Mouse (Mus musculus) left cerebral cortex, adult 2 months (tissue): Measurements from ENCODE around the gene Fam49a. TPM values are rescaled to one million over a fixed set of nuclear protein-coding genes. Genes with fewer than 3 reads are reported as not detected.

ENCODE experiments used
- DNase-seq, 2 experiments: peaks; one replicate each; pipeline ENCODE4 v3.0.0; 2021 to 2022; ENCODE audit warnings: low spot score in 2 of 2, mixed read lengths in 1 of 2; ENCODE audit errors: extremely low spot score in 1 of 2
- H3K27ac ChIP-seq: fragments of 200-600 bp; 2 replicates; pipeline ENCODE4 v1.8.1; 2022
- H3K4me3 ChIP-seq: fragments of 200-600 bp; 2 replicates; pipeline ENCODE4 v1.8.1; 2022
- CTCF ChIP-seq: fragments of 200-600 bp; IDR thresholded peaks from 2 replicates; pipeline ENCODE4 v1.8.1; 2022; ENCODE audit warnings: antibody characterized with exemption, mild to moderate bottlenecking, moderate library complexity
- intact Hi-C: fragments of 180-260 bp; cut with DNase I; formaldehyde crosslinking; loops from one replicate; pipeline ENCODE4 v1.15.1; 2025
- total RNA-seq, 2 experiments: library from RNA; stranded (reverse); gene quantifications; 2 replicates each; pipeline ENCODE4 v1.2.3; 2021

Fam49a gene
- total RNA-seq, 2 experiments from 2014 or later, result 174 to 176 TPM

DNA sequence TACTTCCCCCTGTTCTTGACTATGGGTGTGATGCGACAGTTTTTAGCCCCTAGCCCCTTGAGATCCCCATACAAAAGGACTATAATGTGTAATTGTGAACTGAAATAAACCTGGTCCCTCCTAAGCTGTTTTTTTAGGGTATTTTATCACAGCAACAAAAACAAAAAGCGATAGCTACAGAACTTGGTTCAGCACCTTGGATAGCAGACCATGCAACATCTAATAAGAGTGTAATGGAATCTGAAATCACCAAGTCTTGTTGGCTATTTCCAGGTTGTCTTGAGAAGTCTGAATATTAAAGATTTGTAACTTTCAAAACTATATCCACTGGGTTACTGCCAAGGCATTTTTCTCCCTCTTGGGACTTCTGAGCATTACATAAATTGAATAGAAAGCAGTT, 117.1 kb downstream of the Fam49a start:
- no peak for TF ChIP-seq CTCF
- intact Hi-C loops, result no loop called here
- Histone ChIP-seq H3K4me3 (no peak overlapping the region), H3K27ac (no peak overlapping the region)
- DNase-seq, result no peak

DNA sequence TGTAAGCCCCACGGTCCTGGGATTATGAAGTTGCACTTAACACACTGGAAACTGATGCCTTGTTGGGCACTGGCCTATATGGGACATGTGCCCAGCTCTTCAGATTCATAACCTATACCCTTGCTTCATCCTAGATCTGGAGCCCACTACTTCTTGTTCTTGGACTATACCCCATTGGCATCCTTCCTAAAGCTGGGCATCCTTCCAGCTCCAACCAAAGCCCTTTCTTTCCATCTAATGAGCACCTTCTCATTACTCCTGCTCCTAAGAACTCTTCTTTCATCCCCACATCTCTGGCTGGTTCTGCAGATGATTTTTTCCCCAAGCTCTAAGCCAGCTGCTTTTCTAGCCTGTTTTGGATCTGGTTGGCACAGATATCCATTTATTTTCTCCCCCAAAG, 127.3 kb downstream of the Fam49a start:
- intact Hi-C loops, result no loop called here
- TF ChIP-seq CTCF, result no peak
- no peak overlapping the region for H3K4me3 ChIP-seq
- no peak for DNase-seq
- H3K27ac ChIP-seq, result peak overlapping the region; percentile 15; the same call in 1 of the 2 replicates

DNA sequence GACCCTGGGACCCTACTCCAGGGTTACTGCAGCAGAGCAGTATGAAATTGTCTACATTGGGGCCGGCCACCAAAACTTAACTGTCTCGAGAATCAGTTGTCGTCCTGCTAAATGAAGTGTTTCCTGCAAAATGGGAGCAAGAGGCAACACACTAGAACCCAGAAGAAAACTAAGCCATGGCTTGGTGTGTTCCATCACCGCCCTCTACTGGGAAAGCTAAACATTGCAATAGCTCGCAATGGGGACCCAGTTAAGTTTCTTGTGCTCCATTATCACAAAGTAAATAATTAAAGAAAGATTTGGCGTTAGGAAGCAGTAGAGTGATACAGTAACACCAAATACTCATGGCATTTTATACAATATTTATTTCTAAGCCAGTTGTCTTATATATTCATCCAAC, 134.3 kb downstream of the Fam49a start:
- peak; percentile 56 to 71 for DNase-seq
- H3K4me3 ChIP-seq, result no peak overlapping the region
- intact Hi-C loops, result loop anchor here (1.0 kb wide), 1 partner anchor 73 kb away; no protein-coding TSS in a partner anchor
- peak; percentile 84 for TF ChIP-seq CTCF
- no peak overlapping the region for H3K27ac ChIP-seq

DNA sequence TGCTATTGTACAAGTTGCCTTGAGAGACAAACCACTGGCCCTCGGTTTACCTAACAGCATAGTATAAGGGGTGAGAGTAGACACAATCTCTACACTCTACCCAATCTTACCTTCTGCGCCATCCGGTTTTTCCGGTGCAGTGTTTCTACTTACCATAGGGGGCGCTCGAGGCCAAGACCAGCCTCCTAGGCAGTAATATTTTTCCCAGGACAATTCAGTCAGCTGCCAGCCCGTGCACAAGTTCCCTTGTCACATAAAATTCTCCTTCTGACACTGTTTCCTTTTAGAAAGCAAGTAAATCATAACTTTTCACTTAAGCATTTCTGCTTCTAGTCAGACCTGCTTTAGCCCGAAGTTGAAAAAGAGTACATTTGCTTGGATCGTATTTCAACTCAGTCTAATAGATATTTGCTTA, 139.1 kb downstream of the Fam49a start:
- peak; percentile 83 for TF ChIP-seq CTCF
- intact Hi-C loops, result no loop called here
- Histone ChIP-seq H3K27ac (no peak overlapping the region), H3K4me3 (peak overlapping the region; percentile 22)
- DNase-seq, result peak; percentile 26 to 60

DNA sequence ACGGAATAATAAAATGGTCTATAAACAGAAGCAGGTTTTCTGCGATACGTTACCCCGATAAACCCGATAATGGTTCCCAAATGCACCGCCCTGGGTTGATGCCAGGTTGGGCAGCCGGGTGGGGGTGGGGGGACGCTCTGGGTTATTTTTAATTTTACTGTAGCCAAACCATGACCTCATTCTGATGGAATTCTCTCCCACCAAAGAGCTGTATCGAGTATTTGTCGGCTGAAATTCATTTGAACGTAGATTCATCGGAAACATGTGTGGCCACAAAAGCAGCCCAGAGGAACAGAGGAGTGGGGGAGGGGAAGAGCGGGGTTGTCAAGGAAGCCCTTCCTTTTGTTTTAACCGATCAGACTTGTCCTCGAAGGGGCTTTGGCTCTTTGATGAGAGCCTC, 139.6 kb downstream of the Fam49a start:
- peak overlapping the region; percentile 22 for H3K4me3 ChIP-seq
- H3K27ac ChIP-seq, result no peak overlapping the region
- no peak for TF ChIP-seq CTCF
- no peak for DNase-seq
- intact Hi-C loops, result no loop called here

DNA sequence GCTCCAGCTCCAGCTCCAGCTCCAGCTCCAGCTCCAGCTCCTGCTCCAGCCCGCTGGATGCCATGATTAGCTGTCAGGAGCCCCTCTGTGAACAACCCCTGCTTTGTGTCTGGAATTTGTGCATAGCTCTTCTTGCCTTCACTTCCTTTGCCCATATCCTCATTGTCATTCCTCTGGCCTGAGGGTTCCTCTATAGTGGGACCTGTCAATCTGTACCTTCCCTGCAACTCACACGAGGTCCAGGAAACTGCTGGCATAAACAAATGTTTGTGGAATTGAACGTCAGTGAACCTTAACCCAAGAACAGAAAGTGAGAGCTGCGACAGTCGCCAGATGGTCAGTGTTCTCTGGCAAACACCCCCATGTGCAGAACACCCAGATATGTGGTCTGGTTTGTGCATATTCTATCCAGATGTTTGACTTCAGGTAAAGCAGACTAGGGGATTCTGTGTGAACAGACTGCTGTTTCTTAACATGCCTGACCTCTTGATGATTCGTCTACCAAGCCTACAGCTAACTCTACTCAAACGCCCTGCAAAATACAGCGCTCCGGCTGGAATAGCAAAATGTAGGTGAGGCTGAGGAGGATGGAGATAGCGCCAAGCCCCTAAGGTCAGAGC, 143.7 kb downstream of the Fam49a start:
- DNase-seq, result no peak
- intact Hi-C loops, result no loop called here

DNA sequence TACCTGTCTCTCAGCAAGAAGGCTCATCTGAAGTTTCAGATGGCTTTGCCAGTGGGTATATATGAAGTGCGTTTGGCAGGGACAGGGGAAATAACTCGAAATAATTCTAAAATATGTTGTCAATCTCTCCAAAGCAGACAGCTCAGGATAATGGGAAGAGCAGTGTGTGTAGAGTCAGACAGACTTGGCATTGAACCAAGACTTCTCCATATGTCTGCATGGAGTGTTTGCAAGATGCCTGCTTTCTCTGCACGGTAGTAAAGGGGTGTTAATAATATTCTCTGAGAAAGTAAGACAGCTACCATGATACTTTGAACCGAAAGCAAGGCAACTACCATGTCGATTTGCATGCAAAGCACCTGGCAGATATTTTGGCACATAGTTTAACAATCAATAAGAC, 147.1 kb downstream of the Fam49a start:
- no peak for TF ChIP-seq CTCF
- intact Hi-C loops, result no loop called here
- no peak overlapping the region for H3K27ac ChIP-seq
- DNase-seq, result no peak
- H3K4me3 ChIP-seq, result no peak overlapping the region

More for the DNA sequence above, 143.7 kb downstream of the Fam49a start:
- TF ChIP-seq CTCF, result no peak
- Histone ChIP-seq H3K27ac (no peak overlapping the region), H3K4me3 (no peak overlapping the region)

DNA sequence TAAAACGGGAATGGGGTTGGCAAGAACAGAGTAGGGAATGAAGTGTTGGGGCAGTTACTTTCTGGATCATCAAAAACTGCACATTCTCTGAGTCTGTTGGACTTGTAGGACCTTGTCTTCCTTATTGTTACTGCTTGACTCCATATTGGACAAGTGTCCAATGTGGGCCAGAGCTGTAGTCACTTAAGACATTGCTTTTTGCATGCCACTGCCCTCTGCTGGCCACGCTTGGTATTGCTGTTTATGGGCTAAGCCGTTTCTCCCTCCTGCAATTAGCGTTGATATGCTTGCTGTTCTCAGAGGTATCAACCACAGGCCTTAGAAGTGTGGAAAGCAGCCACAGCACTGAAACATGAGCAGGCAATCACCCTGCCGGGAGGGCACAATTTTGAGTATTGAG, 150.7 kb downstream of the Fam49a start:
- intact Hi-C loops, result loop anchor here (5.0 kb wide), 1 partner anchor 235 kb away; no protein-coding TSS in a partner anchor
- Histone ChIP-seq H3K27ac (no peak overlapping the region), H3K4me3 (no peak overlapping the region)
- TF ChIP-seq CTCF, result peak; percentile 95
- peak; percentile 61 to 81 for DNase-seq

DNA sequence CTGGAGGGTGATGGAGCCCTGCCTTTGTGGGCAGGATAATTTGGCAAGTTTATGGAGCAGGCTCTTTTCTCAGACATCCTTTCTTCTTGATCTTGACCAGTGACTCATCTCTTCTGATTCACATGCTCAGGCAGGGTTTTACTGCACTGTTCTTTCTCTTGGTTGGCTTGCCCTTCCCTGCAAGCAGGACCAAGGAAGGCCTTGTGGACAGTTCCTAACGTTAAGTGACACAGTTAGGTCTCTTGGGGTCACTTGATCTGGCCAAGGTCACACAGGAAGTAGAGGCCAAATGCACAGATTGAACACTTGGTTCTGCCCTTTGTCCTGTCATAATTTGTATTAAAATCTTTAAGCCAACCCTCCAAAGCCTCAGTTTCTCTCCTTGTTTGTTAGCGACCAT, 158.5 kb downstream of the Fam49a start:
- intact Hi-C loops, result loop anchor here (2.0 kb wide), 1 partner anchor 202 kb away; no protein-coding TSS in a partner anchor
- DNase-seq, result no peak
- H3K27ac ChIP-seq, result no peak overlapping the region
- H3K4me3 ChIP-seq, result no peak overlapping the region
- TF ChIP-seq CTCF, result no peak

DNA sequence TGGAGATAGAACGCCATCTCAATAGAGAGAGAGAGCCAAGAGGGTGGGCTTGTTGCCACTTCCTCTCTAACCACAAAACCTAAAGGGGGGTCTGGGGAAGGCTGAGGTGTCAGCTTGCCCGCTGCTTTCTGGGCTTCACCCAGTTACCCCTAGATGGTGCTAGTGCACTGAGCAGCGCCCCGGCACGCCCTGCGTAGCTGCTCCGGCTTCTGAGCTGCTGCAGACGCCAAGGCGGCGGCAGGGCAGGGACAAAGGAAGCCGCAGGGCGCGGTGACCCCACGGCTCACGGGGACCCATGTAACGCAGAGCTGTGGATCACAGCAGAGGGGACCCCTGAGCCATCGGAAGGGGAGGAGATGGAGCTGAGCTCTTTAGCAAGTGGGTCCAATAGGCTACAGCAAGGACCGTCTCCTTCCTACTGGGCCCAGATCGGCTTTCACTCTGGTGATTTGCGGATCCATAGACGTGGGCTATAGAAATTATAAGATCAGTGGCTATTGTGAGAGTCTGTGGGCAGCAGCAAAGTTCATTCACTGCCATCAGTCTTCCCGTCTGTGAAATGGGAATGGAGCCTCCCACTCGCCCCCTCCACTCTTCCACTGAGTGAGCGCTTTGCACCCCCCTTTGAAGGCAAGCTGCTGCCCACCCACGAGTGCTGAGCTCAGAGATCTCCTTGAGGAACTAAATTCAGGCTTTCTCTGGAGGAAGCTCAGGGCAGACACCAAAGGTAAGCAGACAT, 159.1 kb downstream of the Fam49a start:
- DNase-seq, result peak; percentile 83 to 84
- intact Hi-C loops, result loop anchor here (1.0 to 2.0 kb wide), 3 partner anchors 202 to 794 kb away; no protein-coding TSS in a partner anchor
- Histone ChIP-seq H3K27ac (peak overlapping the region; percentile 85; the same call in 1 of the 2 replicates), H3K4me3 (peak overlapping the region; percentile 48)
- peak; percentile 98 for TF ChIP-seq CTCF

DNA sequence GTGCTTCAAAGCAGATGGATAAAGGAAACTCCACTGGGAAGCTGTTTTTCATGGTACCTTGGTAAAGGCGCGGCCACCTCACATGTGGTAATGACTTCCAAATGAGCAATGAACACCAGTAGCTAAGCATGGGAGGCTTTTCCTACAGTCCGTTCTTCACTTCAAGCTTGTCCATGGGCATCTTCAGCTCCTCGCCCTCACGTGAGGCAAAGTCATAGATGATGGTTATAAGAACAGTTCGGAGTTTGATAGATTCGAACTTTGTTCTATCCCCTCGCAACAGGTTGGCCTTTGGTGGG, 159.6 kb downstream of the Fam49a start:
- TF ChIP-seq CTCF, result no peak
- Histone ChIP-seq H3K27ac (no peak overlapping the region), H3K4me3 (no peak overlapping the region)
- intact Hi-C loops, result loop anchor here (1.0 to 2.0 kb wide), 3 partner anchors 201 to 794 kb away; no protein-coding TSS in a partner anchor
- no peak for DNase-seq

DNA sequence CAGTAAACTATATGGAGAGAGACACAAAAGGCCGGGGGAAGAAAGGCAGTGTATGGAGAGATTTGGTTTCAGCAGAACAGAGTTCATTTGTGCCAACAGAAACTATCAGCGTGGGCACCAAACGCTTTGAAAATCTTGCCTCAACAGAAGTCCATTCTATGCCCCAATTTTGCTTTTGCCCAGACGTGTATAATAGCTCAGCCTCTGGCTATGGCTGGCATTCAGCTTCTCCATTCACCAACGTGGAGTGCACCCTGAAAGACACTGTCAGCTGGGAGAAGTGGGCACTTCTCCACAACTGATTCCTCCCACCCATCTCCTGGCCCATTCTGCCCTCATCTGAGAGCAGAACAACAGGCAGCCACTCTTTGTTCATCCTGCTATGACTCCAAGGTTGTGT, 163.2 kb downstream of the Fam49a start:
- Histone ChIP-seq H3K27ac (no peak overlapping the region), H3K4me3 (no peak overlapping the region)
- intact Hi-C loops, result no loop called here
- no peak; the same call in 1 of the 2 replicates for TF ChIP-seq CTCF
- no peak for DNase-seq
